Mouse (Mus musculus): ENCODE results near the gene Car4. TPM values are rescaled to one million over a fixed set of nuclear protein-coding genes. Genes with fewer than 3 reads are reported as not detected.

Car4 gene
- polyA plus RNA-seq (2012; fragmentation: generic; extraction: Trizol) = not detected

- Histone ChIP-seq H3K4me3 (no peak within 1 kb of the TSS), H3K27me3 (ENCODE audit: control insufficient read depth, insufficient read depth, insufficient read length) (peaks cover 67% of the 10 kb centered on the region), H3K4me2 (ENCODE audit: low read depth) (no peak within 1 kb of the TSS), H3ac (ENCODE audit: control insufficient read depth, insufficient read length) (no peak within 1 kb of the TSS), H3K79me2 (ENCODE audit: control insufficient read depth, insufficient read depth) (no peaks in the 10 kb centered on the region), H3K36me3 (ENCODE audit: control insufficient read depth, insufficient read depth) (no peaks in the 10 kb centered on the region)
- TF ChIP-seq REST (IDR thresholded peaks at IDR 0.05; ENCODE audit: insufficient read depth, insufficient read length) (no peak), USF1 (IDR thresholded peaks at IDR 0.05; ENCODE audit: low read depth) (no peak), TCF12 (IDR thresholded peaks at IDR 0.05; ENCODE audit: insufficient read depth, poor library complexity, severe bottlenecking) (no peak), CEBPB (IDR thresholded peaks at IDR 0.05; ENCODE audit: insufficient read depth, poor library complexity, severe bottlenecking) (no peak), MYOD1 (IDR thresholded peaks at IDR 0.05; ENCODE audit: control insufficient read depth in 1 of 3, insufficient read length in 2 of 3, low read depth in 2 of 3) (no peak), POLR2AphosphoS2 (IDR thresholded peaks at IDR 0.05; ENCODE audit: insufficient read length, low read depth) (no peak), E2F4 (IDR thresholded peaks at IDR 0.05; ENCODE audit: insufficient read depth) (no peak), POLR2A (IDR thresholded peaks at IDR 0.05; ENCODE audit: insufficient read length, low read depth) (no peak), MAX (IDR thresholded peaks at IDR 0.05; ENCODE audit: low read depth) (no peak), MYOG (IDR thresholded peaks at IDR 0.05; ENCODE audit: control insufficient read depth in 1 of 3, insufficient read depth in 1 of 3, insufficient read length in 2 of 3, low read depth in 2 of 3) (no peak), SRF (IDR thresholded peaks at IDR 0.05; ENCODE audit: control insufficient read depth, insufficient read length, low read depth) (no peak), TCF3 (IDR thresholded peaks at IDR 0.05; ENCODE audit: insufficient read length, low read depth) (no peak)
Measured at GRCm38 (mm10) chr11:84957591-84958270, at the start of gene Car4. Car4 (plus strand) TSS chr11:84957786.

DNA sequence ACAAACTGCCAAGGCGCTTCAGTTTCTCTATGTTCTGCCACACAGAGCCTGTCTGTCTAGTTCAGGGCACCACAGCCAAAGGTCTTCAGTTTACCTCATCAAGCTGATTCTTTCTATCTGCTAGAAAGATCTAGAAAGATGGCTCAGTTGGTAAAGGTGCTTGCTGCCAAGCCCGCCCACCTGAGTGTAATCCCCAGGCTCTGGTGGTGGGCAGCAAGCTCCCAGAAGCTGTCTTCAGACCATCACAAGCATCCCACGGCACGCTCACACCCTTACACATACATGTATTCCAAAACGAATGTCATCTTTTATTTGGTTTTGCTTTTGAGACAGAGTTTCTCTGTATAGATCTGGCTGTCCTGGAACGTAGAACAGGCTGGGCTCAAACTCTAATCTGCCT lies 49.1 kb upstream of the Car4 start:
- no peak overlapping the region for H3K4me3 ChIP-seq
- no peak for TF ChIP-seq TCF3 (IDR thresholded peaks at IDR 0.05; ENCODE audit: insufficient read length, low read depth)
- no peak for TF ChIP-seq TCF12 (IDR thresholded peaks at IDR 0.05; ENCODE audit: insufficient read depth, poor library complexity, severe bottlenecking)
- TF ChIP-seq USF1 (IDR thresholded peaks at IDR 0.05; ENCODE audit: low read depth) = no peak
- TF ChIP-seq CEBPB (IDR thresholded peaks at IDR 0.05; ENCODE audit: insufficient read depth, poor library complexity, severe bottlenecking) = no peak
- TF ChIP-seq POLR2A (IDR thresholded peaks at IDR 0.05; ENCODE audit: insufficient read length, low read depth) = no peak
- no peak for TF ChIP-seq REST (IDR thresholded peaks at IDR 0.05; ENCODE audit: insufficient read depth, insufficient read length)
- no peak for TF ChIP-seq E2F4 (IDR thresholded peaks at IDR 0.05; ENCODE audit: insufficient read depth)
- TF ChIP-seq SRF (IDR thresholded peaks at IDR 0.05; ENCODE audit: control insufficient read depth, insufficient read length, low read depth) = no peak
- no peak for TF ChIP-seq MYOD1 (IDR thresholded peaks at IDR 0.05; ENCODE audit: control insufficient read depth in 1 of 3, insufficient read length in 2 of 3, low read depth in 2 of 3)
- no peak for TF ChIP-seq MYOG (IDR thresholded peaks at IDR 0.05; ENCODE audit: control insufficient read depth in 1 of 3, insufficient read depth in 1 of 3, insufficient read length in 2 of 3, low read depth in 2 of 3)
- no peak for TF ChIP-seq MAX (IDR thresholded peaks at IDR 0.05; ENCODE audit: low read depth)
- no peak for TF ChIP-seq POLR2AphosphoS2 (IDR thresholded peaks at IDR 0.05; ENCODE audit: insufficient read length, low read depth)
- H3ac ChIP-seq (ENCODE audit: control insufficient read depth, insufficient read length) = no peak overlapping the region
- no peak overlapping the region for H3K4me2 ChIP-seq (ENCODE audit: low read depth)
- peaks cover 10% of the 10 kb centered on the region for H3K36me3 ChIP-seq (ENCODE audit: control insufficient read depth, insufficient read depth)
- H3K79me2 ChIP-seq (ENCODE audit: control insufficient read depth, insufficient read depth) = no peaks in the 10 kb centered on the region
- no peaks in the 10 kb centered on the region for H3K27me3 ChIP-seq (ENCODE audit: control insufficient read depth, insufficient read depth, insufficient read length)

DNA sequence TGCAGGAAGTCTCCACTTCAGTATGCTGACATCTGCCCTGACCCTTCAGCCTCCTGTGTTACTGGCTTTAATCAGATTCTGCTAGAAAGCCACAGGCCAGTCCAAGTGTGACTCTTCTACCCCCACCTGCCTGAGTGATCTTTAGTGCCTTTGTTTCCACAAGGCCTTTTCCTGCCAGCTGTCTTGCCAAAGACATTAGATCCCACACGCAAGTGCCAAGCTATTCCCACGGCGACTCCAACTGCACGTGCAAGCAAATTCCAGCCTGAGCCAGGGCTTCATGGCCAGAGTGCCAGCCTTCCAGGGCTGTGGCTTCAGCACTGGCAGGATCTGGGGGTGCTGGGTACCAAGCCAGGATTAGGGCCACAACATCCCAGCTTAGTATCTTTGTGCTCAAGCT lies 47.2 kb upstream of the Car4 start:
- Histone ChIP-seq H3K4me3 (no peak overlapping the region), H3ac (ENCODE audit: control insufficient read depth, insufficient read length) (no peak overlapping the region), H3K27me3 (ENCODE audit: control insufficient read depth, insufficient read depth, insufficient read length) (no peaks in the 10 kb centered on the region), H3K4me2 (ENCODE audit: low read depth) (no peak overlapping the region), H3K36me3 (ENCODE audit: control insufficient read depth, insufficient read depth) (peaks cover 10% of the 10 kb centered on the region), H3K79me2 (ENCODE audit: control insufficient read depth, insufficient read depth) (peaks cover 2% of the 10 kb centered on the region)
- TF ChIP-seq TCF3 (IDR thresholded peaks at IDR 0.05; ENCODE audit: insufficient read length, low read depth) (no peak), REST (IDR thresholded peaks at IDR 0.05; ENCODE audit: insufficient read depth, insufficient read length) (no peak), CEBPB (IDR thresholded peaks at IDR 0.05; ENCODE audit: insufficient read depth, poor library complexity, severe bottlenecking) (no peak), MYOD1 (IDR thresholded peaks at IDR 0.05; ENCODE audit: control insufficient read depth in 1 of 3, insufficient read length in 2 of 3, low read depth in 2 of 3) (peak in 2 of 3 experiments; percentile 48 to 76), TCF12 (IDR thresholded peaks at IDR 0.05; ENCODE audit: insufficient read depth, poor library complexity, severe bottlenecking) (no peak), POLR2AphosphoS2 (IDR thresholded peaks at IDR 0.05; ENCODE audit: insufficient read length, low read depth) (no peak), POLR2A (IDR thresholded peaks at IDR 0.05; ENCODE audit: insufficient read length, low read depth) (no peak), SRF (IDR thresholded peaks at IDR 0.05; ENCODE audit: control insufficient read depth, insufficient read length, low read depth) (no peak), MYOG (IDR thresholded peaks at IDR 0.05; ENCODE audit: control insufficient read depth in 1 of 3, insufficient read depth in 1 of 3, insufficient read length in 2 of 3, low read depth in 2 of 3) (peak in 2 of 3 experiments; percentile 70 to 88), E2F4 (IDR thresholded peaks at IDR 0.05; ENCODE audit: insufficient read depth) (no peak), MAX (IDR thresholded peaks at IDR 0.05; ENCODE audit: low read depth) (no peak), USF1 (IDR thresholded peaks at IDR 0.05; ENCODE audit: low read depth) (no peak)

- no peak overlapping the region for H3K4me3 ChIP-seq
- H3K27me3 ChIP-seq (ENCODE audit: control insufficient read depth, insufficient read depth, insufficient read length) = no peaks in the 10 kb centered on the region
- H3ac ChIP-seq (ENCODE audit: control insufficient read depth, insufficient read length) = no peak overlapping the region
- H3K36me3 ChIP-seq (ENCODE audit: control insufficient read depth, insufficient read depth) = no peaks in the 10 kb centered on the region
- H3K79me2 ChIP-seq (ENCODE audit: control insufficient read depth, insufficient read depth) = peaks cover 8% of the 10 kb centered on the region
- no peak for TF ChIP-seq E2F4 (IDR thresholded peaks at IDR 0.05; ENCODE audit: insufficient read depth)
- no peak for TF ChIP-seq SRF (IDR thresholded peaks at IDR 0.05; ENCODE audit: control insufficient read depth, insufficient read length, low read depth)
- TF ChIP-seq REST (IDR thresholded peaks at IDR 0.05; ENCODE audit: insufficient read depth, insufficient read length) = no peak
- no peak for TF ChIP-seq CEBPB (IDR thresholded peaks at IDR 0.05; ENCODE audit: insufficient read depth, poor library complexity, severe bottlenecking)
- no peak for TF ChIP-seq POLR2AphosphoS2 (IDR thresholded peaks at IDR 0.05; ENCODE audit: insufficient read length, low read depth)
- no peak for TF ChIP-seq MYOG (IDR thresholded peaks at IDR 0.05; ENCODE audit: control insufficient read depth in 1 of 3, insufficient read depth in 1 of 3, insufficient read length in 2 of 3, low read depth in 2 of 3)
- no peak for TF ChIP-seq USF1 (IDR thresholded peaks at IDR 0.05; ENCODE audit: low read depth)
- no peak for TF ChIP-seq MAX (IDR thresholded peaks at IDR 0.05; ENCODE audit: low read depth)
- no peak for TF ChIP-seq TCF3 (IDR thresholded peaks at IDR 0.05; ENCODE audit: insufficient read length, low read depth)
- no peak overlapping the region for H3K4me2 ChIP-seq (ENCODE audit: low read depth)
Measured at GRCm38 (mm10) chr11:84914673-84915072, 42.9 kb upstream of the Car4 start.

Data from myocyte (in vitro differentiated cells).